Mouse (Mus musculus) liver, embryonic 13.5 days (tissue): ENCODE results near the gene Gm17577. TPM values are rescaled to one million over a fixed set of nuclear protein-coding genes. Genes with fewer than 3 reads are reported as not detected.
"Not testable (repeated sequence)": the region's sequence is repeated elsewhere in the genome, so short reads cannot be mapped to it uniquely, and the experiment has no call there.

Experiments
- ATAC-seq: fragments of 200-750 bp; cut with Nextera tagmentation; 2 replicates; pipeline ENCODE4 v1.8.0; 2017; ENCODE audit warnings: low read depth, mild to moderate bottlenecking, moderate number of reproducible peaks, moderate library complexity
- DNase-seq: peaks from one replicate; pipeline ENCODE4 v3.0.0; 2022
- H3K27ac ChIP-seq: fragments of 300-500 bp; sonication (generic); 2 replicates; pipeline ENCODE4 v1.5.1; 2015; ENCODE audit warnings: moderate library complexity, mild to moderate bottlenecking, inconsistent platforms
- H3K27me3 ChIP-seq: fragments of 300-500 bp; sonication (generic); 2 replicates; pipeline ENCODE4 v1.6.1; 2015; ENCODE audit warnings: mild to moderate bottlenecking, inconsistent platforms
- H3K36me3 ChIP-seq: fragments of 300-500 bp; sonication (generic); 2 replicates; pipeline ENCODE4 v1.6.1; 2015; ENCODE audit warnings: mild to moderate bottlenecking, inconsistent platforms
- H3K4me1 ChIP-seq: fragments of 300-500 bp; sonication (generic); replicated peaks from 2 replicates; pipeline ENCODE4 v1.6.1; 2015; ENCODE audit warnings: inconsistent platforms
- H3K4me2 ChIP-seq: fragments of 300-500 bp; sonication (generic); 2 replicates; pipeline ENCODE4 v1.6.1; 2015; ENCODE audit warnings: inconsistent platforms, mild to moderate bottlenecking, moderate library complexity
- H3K4me3 ChIP-seq: fragments of 300-500 bp; sonication (generic); replicated peaks from 2 replicates; pipeline ENCODE4 v1.5.1; 2015; ENCODE audit warnings: mild to moderate bottlenecking, inconsistent platforms
- H3K9ac ChIP-seq: fragments of 300-500 bp; sonication (generic); 2 replicates; pipeline ENCODE4 v1.6.1; 2015; ENCODE audit warnings: mild to moderate bottlenecking, inconsistent platforms
- H3K9me3 ChIP-seq: fragments of 300-500 bp; sonication (generic); replicated peaks from 2 replicates; pipeline ENCODE4 v1.6.1; 2016; ENCODE audit warnings: inconsistent platforms
- WGBS: fragments of 180-500 bp; shearing (Covaris S2); methylation state at CpG from one replicate; pipeline ENCODE4 v1.1.7; 2015; ENCODE audit not compliant: insufficient replicate concordance; 5-methylcytosine and 5-hydroxymethylcytosine counted together
- polyA plus RNA-seq: library from polyadenylated mRNA; unstranded; fragments of >200 nt; fragmentation: Nextera tagmentation; extraction: Ambion mirVana; gene quantifications from 2 replicates; pipeline ENCODE4 v1.2.1, GENCODE M21; 2015

Gene Gm17577
- not detected in 2 replicates for polyA plus RNA-seq

- not testable (repeated sequence) for DNase-seq, H3K4me1 ChIP-seq, H3K27ac ChIP-seq, H3K9ac ChIP-seq, H3K36me3 ChIP-seq, ATAC-seq, H3K27me3 ChIP-seq, H3K9me3 ChIP-seq, H3K4me3 ChIP-seq, H3K4me2 ChIP-seq
- no CpG with 5 or more reads among the region's 3 CpGs for WGBS
Observed at GRCm38 (mm10) chrX:123246807-123247206, at the start of gene Gm17577. Gm17577 (minus strand) TSS chrX:123246907.

- not testable (repeated sequence) for H3K4me3 ChIP-seq, H3K36me3 ChIP-seq, H3K4me2 ChIP-seq, H3K4me1 ChIP-seq, ATAC-seq, H3K27ac ChIP-seq, DNase-seq, H3K9ac ChIP-seq, H3K9me3 ChIP-seq, H3K27me3 ChIP-seq
- WGBS: no CpG with 5 or more reads among the region's 1 CpGs
Observed at GRCm38 (mm10) chrX:123222381-123222780, 24.3 kb downstream of the Gm17577 start, which contains the start of gene Srsx. Srsx (minus strand) TSS chrX:123222481.

Other genes starting within 250 kb of the Gm17577 start
- not detected in 2 replicates for gene Gm17521, start 217.2 kb downstream of the Gm17577 start, polyA plus RNA-seq
- gene Cldn34c1, start 143.4 kb downstream of the Gm17577 start, polyA plus RNA-seq: 5.2 and 6.2 TPM in 2 replicates
- gene Srsx, start 24.4 kb downstream of the Gm17577 start, polyA plus RNA-seq: not detected in 2 replicates